Mouse (Mus musculus) embryonic facial prominence, embryonic 15.5 days (tissue): Measurements from ENCODE around the gene Galntl6. TPM values are rescaled to one million over a fixed set of nuclear protein-coding genes. Genes with fewer than 3 reads are reported as not detected.
A peak's percentile ranks its signal among the peaks of the same experiment; 100 is the strongest.

Experiments
- ATAC-seq: fragments of 200-750 bp; cut with Nextera tagmentation; 2 replicates; pipeline ENCODE4 v1.8.0; 2017; ENCODE audit warnings: low read depth, moderate TSS enrichment; ENCODE audit not compliant: insufficient number of reproducible peaks, low FRiP score, low TSS enrichment
- H3K27ac ChIP-seq: fragments of 300-500 bp; sonication (generic); replicated peaks from 2 replicates; pipeline ENCODE4 v1.5.1; 2015; ENCODE audit warnings: mild to moderate bottlenecking, inconsistent platforms
- H3K27me3 ChIP-seq: fragments of 300-500 bp; sonication (generic); 2 replicates; pipeline ENCODE4 v1.6.1; 2015; ENCODE audit warnings: inconsistent platforms
- H3K36me3 ChIP-seq: fragments of 300-500 bp; sonication (generic); 2 replicates; pipeline ENCODE4 v1.6.1; 2015; ENCODE audit warnings: mild to moderate bottlenecking, inconsistent platforms
- H3K4me1 ChIP-seq: fragments of 300-500 bp; sonication (generic); 2 replicates; pipeline ENCODE4 v1.6.1; 2015; ENCODE audit warnings: inconsistent platforms
- H3K4me2 ChIP-seq: fragments of 300-500 bp; sonication (generic); replicated peaks from 2 replicates; pipeline ENCODE4 v1.6.1; 2015; ENCODE audit warnings: mild to moderate bottlenecking, inconsistent platforms
- H3K4me3 ChIP-seq: fragments of 300-500 bp; sonication (generic); replicated peaks from 2 replicates; pipeline ENCODE4 v1.5.1; 2015; ENCODE audit warnings: mild to moderate bottlenecking, inconsistent platforms
- H3K9ac ChIP-seq: fragments of 300-500 bp; sonication (generic); 2 replicates; pipeline ENCODE4 v1.6.1; 2015; ENCODE audit warnings: inconsistent platforms
- H3K9me3 ChIP-seq: fragments of 300-500 bp; sonication (generic); replicated peaks from 2 replicates; pipeline ENCODE4 v1.6.1; 2016; ENCODE audit warnings: inconsistent platforms
- WGBS: fragments of 180-500 bp; shearing (Covaris S2); methylation state at CpG from one replicate; pipeline ENCODE4 v1.1.7; 2015; 5-methylcytosine and 5-hydroxymethylcytosine counted together
- polyA plus RNA-seq: library from polyadenylated mRNA; unstranded; fragments of >200 nt; fragmentation: Nextera tagmentation; extraction: Ambion mirVana; gene quantifications from 2 replicates; pipeline ENCODE4 v1.2.1, GENCODE M21; 2015

Gene Galntl6
- polyA plus RNA-seq, 1 experiment from 2014 or later, result 1.7 TPM

- no peaks in the 10 kb centered on the region for H3K4me1 ChIP-seq
- no peaks in the 10 kb centered on the region for H3K36me3 ChIP-seq
- H3K9ac ChIP-seq, result no peak overlapping the region
- no peak overlapping the region for H3K4me2 ChIP-seq
- no peak for ATAC-seq
- no peak overlapping the region for H3K27ac ChIP-seq
- H3K9me3 ChIP-seq, result no peaks in the 10 kb centered on the region
- 91% methylated on average over 2 of the region's 2 CpGs for whole genome bisulfite sequencing
- H3K4me3 ChIP-seq, result no peak overlapping the region
- no peaks in the 10 kb centered on the region for H3K27me3 ChIP-seq
Measured at GRCm38 (mm10) chr8:58442696-58443095, 469.7 kb downstream of the Galntl6 start.

GRCm38 (mm10) chr8:58418481-58418880 lies 494.0 kb downstream of the Galntl6 start:
- ATAC-seq, result no peak
- Histone ChIP-seq H3K4me3 (no peak overlapping the region), H3K36me3 (no peaks in the 10 kb centered on the region), H3K4me1 (no peaks in the 10 kb centered on the region), H3K9me3 (no peaks in the 10 kb centered on the region), H3K27ac (no peak overlapping the region), H3K9ac (no peak overlapping the region), H3K27me3 (no peaks in the 10 kb centered on the region), H3K4me2 (no peak overlapping the region)
- 24% methylated on average over 5 of the region's 5 CpGs for WGBS

GRCm38 (mm10) chr8:58417551-58417950 lies 494.9 kb downstream of the Galntl6 start:
- 62% methylated on average over 1 of the region's 1 CpGs for WGBS
- no peaks in the 10 kb centered on the region for H3K36me3 ChIP-seq
- no peaks in the 10 kb centered on the region for H3K4me1 ChIP-seq
- no peak for ATAC-seq
- H3K27ac ChIP-seq, result no peak overlapping the region
- no peaks in the 10 kb centered on the region for H3K27me3 ChIP-seq
- no peak overlapping the region for H3K9ac ChIP-seq
- H3K4me2 ChIP-seq, result no peak overlapping the region
- H3K4me3 ChIP-seq, result no peak overlapping the region
- H3K9me3 ChIP-seq, result no peaks in the 10 kb centered on the region

- Histone ChIP-seq H3K27ac (no peak overlapping the region), H3K4me2 (no peak overlapping the region), H3K4me3 (no peak overlapping the region), H3K27me3 (no peaks in the 10 kb centered on the region), H3K9ac (no peak overlapping the region), H3K4me1 (no peaks in the 10 kb centered on the region), H3K36me3 (no peaks in the 10 kb centered on the region), H3K9me3 (no peaks in the 10 kb centered on the region)
- ATAC-seq, result no peak
- WGBS, result 43% methylated on average over 3 of the region's 3 CpGs
Measured at GRCm38 (mm10) chr8:58396500-58396899, 515.9 kb downstream of the Galntl6 start.

- H3K4me2 ChIP-seq, result no peak overlapping the region
Measured at GRCm38 (mm10) chr8:58395879-58396278, 516.6 kb downstream of the Galntl6 start.

GRCm38 (mm10) chr8:58372389-58372788 lies 540.1 kb downstream of the Galntl6 start:
- no peak for ATAC-seq
- H3K4me2 ChIP-seq, result no peak overlapping the region
- no peaks in the 10 kb centered on the region for H3K36me3 ChIP-seq
- H3K4me3 ChIP-seq, result no peak overlapping the region
- H3K4me1 ChIP-seq, result no peaks in the 10 kb centered on the region
- H3K9ac ChIP-seq, result no peak overlapping the region
- no peaks in the 10 kb centered on the region for H3K27me3 ChIP-seq
- H3K9me3 ChIP-seq, result no peaks in the 10 kb centered on the region
- WGBS, result 59% methylated on average over 2 of the region's 2 CpGs
- no peak overlapping the region for H3K27ac ChIP-seq

More at GRCm38 (mm10) chr8:58395879-58396278, 516.6 kb downstream of the Galntl6 start:
- no peak overlapping the region for H3K27ac ChIP-seq
- WGBS, result 76% methylated on average over 1 of the region's 1 CpGs
- no peaks in the 10 kb centered on the region for H3K4me1 ChIP-seq
- no peak overlapping the region for H3K9ac ChIP-seq
- ATAC-seq, result no peak
- H3K4me3 ChIP-seq, result no peak overlapping the region
- H3K36me3 ChIP-seq, result no peaks in the 10 kb centered on the region
- no peaks in the 10 kb centered on the region for H3K9me3 ChIP-seq
- no peaks in the 10 kb centered on the region for H3K27me3 ChIP-seq

- no peak overlapping the region for H3K27ac ChIP-seq
- H3K9ac ChIP-seq, result no peak overlapping the region
- no peak overlapping the region for H3K4me2 ChIP-seq
- ATAC-seq, result no peak
- H3K4me3 ChIP-seq, result no peak overlapping the region
- WGBS, result 84% methylated on average over 10 of the region's 10 CpGs
- no peaks in the 10 kb centered on the region for H3K9me3 ChIP-seq
- H3K27me3 ChIP-seq, result no peaks in the 10 kb centered on the region
- no peaks in the 10 kb centered on the region for H3K4me1 ChIP-seq
- H3K36me3 ChIP-seq, result no peaks in the 10 kb centered on the region
Measured at GRCm38 (mm10) chr8:58371979-58372378, 540.5 kb downstream of the Galntl6 start.

- Histone ChIP-seq H3K9me3 (no peaks in the 10 kb centered on the region), H3K9ac (no peak overlapping the region), H3K27ac (no peak overlapping the region), H3K4me3 (no peak overlapping the region), H3K36me3 (no peaks in the 10 kb centered on the region), H3K4me2 (no peak overlapping the region), H3K4me1 (no peaks in the 10 kb centered on the region), H3K27me3 (no peaks in the 10 kb centered on the region)
- no peak for ATAC-seq
- 73% methylated on average over 1 of the region's 1 CpGs for WGBS
Measured at GRCm38 (mm10) chr8:58331151-58331550, 581.3 kb downstream of the Galntl6 start.

GRCm38 (mm10) chr8:58313482-58313881 lies 599.0 kb downstream of the Galntl6 start:
- no peaks in the 10 kb centered on the region for H3K36me3 ChIP-seq
- no peaks in the 10 kb centered on the region for H3K27me3 ChIP-seq
- no peak overlapping the region for H3K4me3 ChIP-seq
- 76% methylated on average over 2 of the region's 2 CpGs for WGBS
- no peaks in the 10 kb centered on the region for H3K9me3 ChIP-seq
- H3K4me1 ChIP-seq, result no peaks in the 10 kb centered on the region
- ATAC-seq, result no peak
- no peak overlapping the region for H3K9ac ChIP-seq
- no peak overlapping the region for H3K27ac ChIP-seq
- H3K4me2 ChIP-seq, result no peak overlapping the region

- Histone ChIP-seq H3K4me2 (no peak overlapping the region), H3K4me3 (no peak overlapping the region), H3K27ac (0 out of 2 replicates have a peak overlapping the region, but pooled peaks have one; percentile 19), H3K36me3 (no peaks in the 10 kb centered on the region), H3K9me3 (no peaks in the 10 kb centered on the region), H3K27me3 (no peaks in the 10 kb centered on the region), H3K9ac (no peak overlapping the region), H3K4me1 (no peaks in the 10 kb centered on the region)
- ATAC-seq, result no peak
- 28% methylated on average over 4 of the region's 4 CpGs for WGBS
Measured at GRCm38 (mm10) chr8:58291487-58291886, 621.0 kb downstream of the Galntl6 start.

- no peak overlapping the region for H3K27ac ChIP-seq
- no peaks in the 10 kb centered on the region for H3K9me3 ChIP-seq
- no peak overlapping the region for H3K4me3 ChIP-seq
- H3K27me3 ChIP-seq, result no peaks in the 10 kb centered on the region
- no peak for ATAC-seq
- no peaks in the 10 kb centered on the region for H3K4me1 ChIP-seq
- no peak overlapping the region for H3K9ac ChIP-seq
- no peak overlapping the region for H3K4me2 ChIP-seq
- no peaks in the 10 kb centered on the region for H3K36me3 ChIP-seq
Measured at GRCm38 (mm10) chr8:58290080-58290479, 622.4 kb downstream of the Galntl6 start.

- Histone ChIP-seq H3K4me2 (no peak overlapping the region), H3K27ac (no peak overlapping the region), H3K27me3 (no peaks in the 10 kb centered on the region), H3K4me1 (no peaks in the 10 kb centered on the region), H3K9ac (no peak overlapping the region), H3K36me3 (no peaks in the 10 kb centered on the region), H3K4me3 (no peak overlapping the region), H3K9me3 (no peaks in the 10 kb centered on the region)
- ATAC-seq, result no peak
- WGBS, result 67% methylated on average over 2 of the region's 2 CpGs
Measured at GRCm38 (mm10) chr8:58265485-58265884, 647.0 kb downstream of the Galntl6 start.
